Mouse (Mus musculus) liver, embryonic 14.5 days (tissue): ENCODE results near the gene Unc45b.

Experiments
- CTCF ChIP-seq: IDR thresholded peaks from 2 replicates; pipeline ENCODE4 v1.5.1; 2016; ENCODE audit warnings: antibody characterized with exemption, low read depth, control low read depth
- EP300 ChIP-seq: IDR thresholded peaks from 2 replicates; pipeline ENCODE4 v1.6.1; 2016; ENCODE audit warnings: antibody characterized with exemption, low read depth

- TF ChIP-seq CTCF (no peak), EP300 (no peak)
Observed at GRCm38 (mm10) chr11:82910679-82911389, 484 bp downstream of the Unc45b start.
